28 mouse cellular contexts compared by ENCODE assay signal in the genomic region with DNA sequence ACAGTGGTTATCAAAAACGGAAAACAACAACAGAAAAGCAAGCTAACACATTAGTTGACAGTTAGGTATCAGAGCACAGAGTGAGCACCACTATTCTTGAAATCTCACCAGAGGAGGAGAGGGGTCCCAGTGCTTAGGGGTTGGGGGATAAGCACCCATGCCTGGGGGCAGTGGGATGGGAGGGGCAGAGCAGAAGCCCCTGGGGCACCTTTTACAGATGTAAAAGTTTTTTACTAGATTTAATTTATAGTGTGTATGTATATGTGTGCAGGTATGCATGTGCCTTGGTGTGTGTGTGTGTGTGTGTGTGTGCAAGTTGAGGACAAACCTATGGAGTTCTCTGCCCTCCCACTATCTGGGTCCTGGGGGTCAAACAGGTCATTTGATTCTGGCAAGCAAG.
"Had no signal": no experiment of that assay in that cellular context is flagged by ENCODE, and none has a peak within 500 bp of the region (broad histone marks: within the 10 kb centered on the region; RNA-seq: fewer than 3 reads in every experiment).

No protein-coding gene starts in this region.

- H3K9me3 ChIP-seq: limb, embryonic 10.5 days; limb, embryonic 12.5 days; limb, embryonic 13.5 days; limb, embryonic 15.5 days; liver, embryonic 12.5 days; liver, embryonic 13.5 days; liver, embryonic 15.5 days; lung, embryonic 15.5 days; midbrain, embryonic 10.5 days; midbrain, embryonic 12.5 days; midbrain, embryonic 15.5 days; neural tube, embryonic 12.5 days; neural tube, embryonic 13.5 days had no signal

- H3K4me1 ChIP-seq: limb, embryonic 13.5 days; liver, embryonic 12.5 days; liver, embryonic 13.5 days; liver, embryonic 15.5 days; lung, embryonic 15.5 days; megakaryocyte, embryonic 14.5 days had no signal

- H3K4me3 ChIP-seq: left cerebral cortex, adult 2 months; liver, embryonic 12.5 days; liver, embryonic 13.5 days; liver, embryonic 15.5 days; megakaryocyte, embryonic 14.5 days; myocyte had no signal

- H3K36me3 ChIP-seq: limb, embryonic 10.5 days; limb, embryonic 12.5 days; limb, embryonic 13.5 days; limb, embryonic 15.5 days; liver, embryonic 12.5 days; liver, embryonic 13.5 days; liver, embryonic 15.5 days; lung, embryonic 15.5 days; midbrain, embryonic 10.5 days; midbrain, embryonic 12.5 days; midbrain, embryonic 13.5 days; midbrain, embryonic 15.5 days; neural tube, embryonic 12.5 days; neural tube, embryonic 13.5 days had no signal

- H3K27me3 ChIP-seq: limb, embryonic 13.5 days; lung, embryonic 15.5 days; midbrain, embryonic 12.5 days; midbrain, embryonic 13.5 days; midbrain, embryonic 15.5 days; neural tube, embryonic 12.5 days had no signal

- ATAC-seq: liver, embryonic 12.5 days; liver, postnatal 0 days; lung, postnatal 0 days had no signal

- DNase-seq: left cerebral cortex, postnatal 4 days; liver; liver, embryonic 13.5 days; liver, postnatal 0 days; lung, adult 18-20 months; lung, adult 2 months; lung, postnatal 10 days; lung, postnatal 14 days; lung, postnatal 4 days had no signal

- H3K27ac ChIP-seq: left cerebral cortex, adult 2 months; limb, embryonic 10.5 days; limb, embryonic 12.5 days; limb, embryonic 13.5 days; limb, embryonic 15.5 days; liver, embryonic 12.5 days; liver, embryonic 13.5 days; liver, embryonic 14.5 days; liver, embryonic 15.5 days; lung, embryonic 15.5 days; macrophage; midbrain, embryonic 12.5 days; midbrain, embryonic 13.5 days; midbrain, embryonic 15.5 days; neural tube, embryonic 12.5 days; neural tube, embryonic 13.5 days had no signal

- H3K4me2 ChIP-seq: liver, embryonic 12.5 days; liver, embryonic 13.5 days had no signal

- H3K9ac ChIP-seq: limb, embryonic 12.5 days; limb, embryonic 13.5 days; limb, embryonic 15.5 days; liver, embryonic 12.5 days; liver, embryonic 13.5 days; liver, embryonic 14.5 days; liver, embryonic 15.5 days; liver, postnatal 0 days; lung, embryonic 15.5 days; midbrain, embryonic 12.5 days; midbrain, embryonic 15.5 days had no signal
